Mouse (Mus musculus): Measurements from ENCODE around the gene Syt15. TPM values are rescaled to one million over a fixed set of nuclear protein-coding genes. Genes with fewer than 3 reads are reported as not detected.

Gene Syt15
- polyA plus RNA-seq, 1 experiment from 2014 or later: 0.63 TPM

DNA sequence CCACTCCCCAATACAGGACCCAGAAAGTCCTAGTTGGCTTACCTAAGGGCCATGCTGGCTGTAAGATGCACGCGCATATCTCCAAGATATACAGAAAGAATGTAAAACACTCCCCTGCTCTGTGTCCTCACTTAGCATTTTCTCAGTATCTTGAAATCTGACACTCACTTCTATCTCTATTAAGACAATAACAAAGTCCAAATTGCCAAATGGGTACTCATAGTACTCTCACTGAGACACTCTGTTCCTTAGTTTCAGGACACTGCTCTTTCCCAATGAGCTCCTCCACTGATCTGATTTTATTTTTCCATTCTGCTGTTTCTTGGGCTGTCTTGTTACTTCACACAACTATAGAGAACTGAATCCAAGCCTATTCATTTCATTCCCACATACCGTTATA is 54.7 kb downstream of the Syt15 start:
- no peaks in the 10 kb centered on the region for H3K27me3 ChIP-seq (ENCODE audit: control insufficient read depth, insufficient read depth, low read depth, low read length)
- no peaks in the 10 kb centered on the region for H3K36me3 ChIP-seq (ENCODE audit: control insufficient read depth, insufficient read depth, low read length)
- H3K9me3 ChIP-seq (replicated peaks; ENCODE audit: control insufficient read depth, low read length, poor library complexity, severe bottlenecking): no peaks in the 10 kb centered on the region
- no peak overlapping the region for H3K9ac ChIP-seq (ENCODE audit: low read depth, low read length)
- H3K27ac ChIP-seq (ENCODE audit: low read length): no peak overlapping the region
- H3K4me1 ChIP-seq (ENCODE audit: control insufficient read depth, insufficient read depth, low read length): no peaks in the 10 kb centered on the region
- H3K4me3 ChIP-seq (ENCODE audit: low read depth, low read length): no peak overlapping the region
- no peak overlapping the region for H3K4me2 ChIP-seq (ENCODE audit: low read length)
- 96% methylated on average over 3 of the region's 3 CpGs for WGBS
- no peak for ATAC-seq

DNA sequence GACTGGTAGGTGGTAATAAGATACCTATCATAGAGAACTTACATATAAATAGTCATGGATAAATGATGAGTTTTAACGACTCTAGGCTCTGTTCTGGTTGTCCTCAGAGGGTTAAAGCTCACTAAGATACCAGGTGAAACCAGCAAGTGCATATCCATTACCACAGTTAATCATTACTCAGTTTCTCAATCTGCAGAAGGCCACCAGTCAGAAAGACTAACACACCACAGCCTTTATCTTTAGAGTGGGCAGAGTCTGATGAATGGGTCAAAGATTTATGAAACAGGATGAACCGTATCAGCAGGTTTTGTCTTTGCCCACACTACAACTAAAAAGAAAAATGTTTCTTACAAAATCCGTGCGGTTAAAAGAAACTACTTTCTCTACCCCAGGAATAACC is 55.8 kb downstream of the Syt15 start:
- Histone ChIP-seq H3K4me1 (ENCODE audit: control insufficient read depth, insufficient read depth, low read length) (no peaks in the 10 kb centered on the region), H3K27ac (ENCODE audit: low read length) (no peak overlapping the region), H3K9ac (ENCODE audit: low read depth, low read length) (no peak overlapping the region), H3K27me3 (ENCODE audit: control insufficient read depth, insufficient read depth, low read depth, low read length) (no peaks in the 10 kb centered on the region), H3K4me2 (ENCODE audit: low read length) (no peak overlapping the region), H3K36me3 (ENCODE audit: control insufficient read depth, insufficient read depth, low read length) (no peaks in the 10 kb centered on the region), H3K4me3 (ENCODE audit: low read depth, low read length) (no peak overlapping the region), H3K9me3 (replicated peaks; ENCODE audit: control insufficient read depth, low read length, poor library complexity, severe bottlenecking) (no peaks in the 10 kb centered on the region)
- WGBS: 88% methylated on average over 4 of the region's 4 CpGs
- ATAC-seq: no peak

DNA sequence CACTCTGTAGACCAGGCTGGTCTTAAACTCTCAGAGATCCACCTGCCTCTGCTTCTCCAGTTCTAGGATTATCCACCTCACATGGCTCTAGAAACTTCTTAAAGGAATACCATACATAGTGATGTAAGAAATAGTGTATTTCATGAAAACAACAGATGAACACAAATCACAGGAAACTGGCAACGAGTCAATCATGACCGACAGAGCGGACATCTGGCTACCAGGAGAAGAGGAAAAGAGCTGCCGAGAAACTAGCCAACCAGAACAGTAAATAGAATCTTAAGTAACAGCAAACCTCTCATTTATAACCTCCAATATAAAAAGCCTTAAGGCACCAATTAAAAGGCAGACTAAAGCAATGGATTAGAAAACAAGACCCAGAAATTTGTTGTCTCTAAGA is 60.3 kb downstream of the Syt15 start:
- Histone ChIP-seq H3K4me2 (ENCODE audit: low read length) (no peak overlapping the region), H3K36me3 (ENCODE audit: control insufficient read depth, insufficient read depth, low read length) (no peaks in the 10 kb centered on the region), H3K27me3 (ENCODE audit: control insufficient read depth, insufficient read depth, low read depth, low read length) (no peaks in the 10 kb centered on the region), H3K4me1 (ENCODE audit: control insufficient read depth, insufficient read depth, low read length) (no peaks in the 10 kb centered on the region), H3K9me3 (replicated peaks; ENCODE audit: control insufficient read depth, low read length, poor library complexity, severe bottlenecking) (no peaks in the 10 kb centered on the region), H3K4me3 (ENCODE audit: low read depth, low read length) (no peak overlapping the region), H3K9ac (ENCODE audit: low read depth, low read length) (no peak overlapping the region), H3K27ac (ENCODE audit: low read length) (no peak overlapping the region)
- 81% methylated on average over 4 of the region's 4 CpGs for WGBS
- no peak for ATAC-seq

Other genes with a start within 250 kb of the Syt15 start
- 0.83 and 1.1 TPM in 2 replicates for gene Zfp488, start 240.8 kb upstream of the Syt15 start, polyA plus RNA-seq (2015; fragmentation: Nextera tagmentation; extraction: Ambion mirVana)
- gene Gm30083, start 204.4 kb upstream of the Syt15 start, polyA plus RNA-seq (2015; fragmentation: Nextera tagmentation; extraction: Ambion mirVana): not detected in 2 replicates
- not detected in 2 replicates for gene Gm5460, start 202.8 kb upstream of the Syt15 start, polyA plus RNA-seq (2015; fragmentation: Nextera tagmentation; extraction: Ambion mirVana)
- gene Antxrl, start 166.9 kb upstream of the Syt15 start, polyA plus RNA-seq (2015; fragmentation: Nextera tagmentation; extraction: Ambion mirVana): not detected in 2 replicates
- 0.24 TPM in 1 of 2 replicates, not detected in the other for gene Anxa8, start 133.6 kb upstream of the Syt15 start, polyA plus RNA-seq (2015; fragmentation: Nextera tagmentation; extraction: Ambion mirVana)
- gene A630023A22Rik, start 116.8 kb upstream of the Syt15 start, polyA plus RNA-seq (2015; fragmentation: Nextera tagmentation; extraction: Ambion mirVana): not detected in 2 replicates
- gene Npy4r, start 67.1 kb upstream of the Syt15 start, polyA plus RNA-seq (2015; fragmentation: Nextera tagmentation; extraction: Ambion mirVana): 0.19 and 0.23 TPM in 2 replicates
- gene Gprin2, start 17.9 kb upstream of the Syt15 start, polyA plus RNA-seq (2015; fragmentation: Nextera tagmentation; extraction: Ambion mirVana): 8.5 and 8.7 TPM in 2 replicates
- gene Shld2, start 90.9 kb downstream of the Syt15 start, polyA plus RNA-seq (2015; fragmentation: Nextera tagmentation; extraction: Ambion mirVana): 4.8 and 6.4 TPM in 2 replicates
- gene Glud1, start 91.1 kb downstream of the Syt15 start, polyA plus RNA-seq (2015; fragmentation: Nextera tagmentation; extraction: Ambion mirVana): 89.8 and 92.8 TPM in 2 replicates
- not detected in 2 replicates for gene Fam25c, start 135.8 kb downstream of the Syt15 start, polyA plus RNA-seq (2015; fragmentation: Nextera tagmentation; extraction: Ambion mirVana)
- gene Sncg, start 155.2 kb downstream of the Syt15 start, polyA plus RNA-seq (2015; fragmentation: Nextera tagmentation; extraction: Ambion mirVana): 27.6 and 31.0 TPM in 2 replicates
- gene Mmrn2, start 155.9 kb downstream of the Syt15 start, polyA plus RNA-seq (2015; fragmentation: Nextera tagmentation; extraction: Ambion mirVana): 3.5 and 3.6 TPM in 2 replicates

All from midbrain, embryonic 16.5 days (tissue).